Mouse (Mus musculus) G1E-ER4 (cell line): Measurements from ENCODE around the gene Gtpbp1. TPM values are rescaled to one million over a fixed set of nuclear protein-coding genes. Genes with fewer than 3 reads are reported as not detected.

ENCODE experiments used
- GATA1 ChIP-seq: IDR thresholded peaks from one replicate; pipeline ENCODE4 v1.8.0; 2012; ENCODE audit warnings: low read length, inconsistent platforms
- polyA plus RNA-seq: library from polyadenylated mRNA; stranded (reverse); fragments of >175 nt; gene quantifications from 2 replicates; pipeline ENCODE4 v1.2.3, GENCODE M21; 2012

The Gtpbp1 gene
- polyA plus RNA-seq, 1 experiment, result 161 TPM

DNA sequence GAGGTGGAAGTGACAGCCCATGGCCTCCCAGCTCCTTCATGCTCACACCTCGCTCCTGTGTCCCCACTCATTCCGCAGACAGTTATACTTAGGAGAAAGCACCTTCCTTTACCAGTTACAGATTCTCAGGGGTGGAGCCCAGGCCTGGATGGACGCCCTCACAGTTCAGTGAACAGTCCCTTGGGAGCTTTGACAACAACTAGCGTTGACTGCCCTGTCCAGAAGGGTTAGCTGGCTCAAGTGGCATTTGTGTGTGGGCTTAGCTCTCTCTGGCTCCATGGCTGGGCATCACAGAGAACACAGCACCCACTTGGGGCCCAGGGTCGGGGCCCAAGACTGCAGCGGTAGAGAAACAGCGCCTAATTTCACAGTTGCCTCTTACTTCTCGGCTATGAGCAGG lies 43.7 kb downstream of the Gtpbp1 start:
- TF ChIP-seq GATA1, result no peak

DNA sequence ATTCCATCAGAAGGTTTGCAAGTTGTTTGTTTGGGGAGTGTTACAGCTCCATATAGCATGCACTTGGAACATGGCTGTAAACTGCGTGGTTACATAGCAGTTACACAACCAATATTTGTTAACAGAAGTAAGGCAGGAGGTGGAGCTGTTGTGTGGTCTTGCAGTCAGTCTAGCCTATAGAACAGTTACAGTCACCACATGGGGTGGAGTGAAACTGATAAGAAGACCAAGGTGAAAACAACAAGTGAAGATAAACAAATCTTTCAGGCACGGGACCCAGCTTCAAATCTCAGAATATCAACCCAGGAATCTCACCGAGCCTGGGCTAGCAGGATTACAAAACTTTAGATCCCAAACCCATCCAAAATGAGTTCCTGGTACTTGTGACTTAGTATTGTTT lies 50.1 kb downstream of the Gtpbp1 start:
- TF ChIP-seq GATA1, result no peak

- TF ChIP-seq GATA1, result no peak
Measured at GRCm38 (mm10) chr15:79741173-79741858, 50.7 kb downstream of the Gtpbp1 start.

DNA sequence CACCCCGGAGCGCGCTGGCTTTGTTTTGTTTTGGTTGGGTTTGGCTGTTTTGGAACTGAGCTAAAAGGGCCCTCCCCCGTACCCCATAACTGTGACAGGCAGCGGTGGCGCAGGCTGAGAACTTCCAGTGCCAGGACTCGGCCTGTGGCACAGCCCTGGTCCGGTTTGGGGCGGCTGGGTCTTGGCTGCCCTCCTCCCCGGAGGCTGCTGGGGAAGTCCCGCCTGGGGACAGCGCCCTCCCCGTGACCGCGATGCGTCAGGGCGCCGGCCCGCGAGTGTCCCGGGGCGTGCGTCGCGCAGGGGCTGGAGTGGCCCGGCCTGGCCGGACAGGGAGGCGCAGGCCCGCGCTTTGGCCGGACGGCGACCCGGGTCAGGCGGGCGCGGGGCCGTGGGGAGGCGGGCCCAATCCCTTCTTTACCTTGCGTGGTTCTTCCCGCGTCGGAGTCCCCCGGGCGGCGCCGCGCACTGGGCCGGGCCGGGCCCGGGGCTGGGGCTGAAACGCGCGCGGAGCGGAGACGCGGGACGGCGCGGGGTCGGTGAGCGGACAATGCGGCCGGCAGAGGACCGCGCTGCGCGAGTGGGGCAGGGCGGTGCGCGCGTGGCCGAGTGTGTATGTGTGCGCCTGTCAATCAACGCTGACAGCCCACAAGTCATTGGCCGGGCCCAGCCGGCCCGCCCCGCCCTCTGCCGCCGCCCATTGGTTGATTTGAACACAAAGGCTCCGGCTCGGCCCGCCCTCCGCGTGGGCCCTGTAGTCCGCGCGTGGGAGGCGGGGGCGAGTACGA lies 51.5 kb downstream of the Gtpbp1 start, which contains the start of gene Sun2:
TSS of gene Sun2 (minus strand) at position 616 of the 785 bp plus-strand sequence.
- no peak for TF ChIP-seq GATA1

GRCm38 (mm10) chr15:79742706-79743023 lies 52.0 kb downstream of the Gtpbp1 start:
- TF ChIP-seq GATA1, result no peak

DNA sequence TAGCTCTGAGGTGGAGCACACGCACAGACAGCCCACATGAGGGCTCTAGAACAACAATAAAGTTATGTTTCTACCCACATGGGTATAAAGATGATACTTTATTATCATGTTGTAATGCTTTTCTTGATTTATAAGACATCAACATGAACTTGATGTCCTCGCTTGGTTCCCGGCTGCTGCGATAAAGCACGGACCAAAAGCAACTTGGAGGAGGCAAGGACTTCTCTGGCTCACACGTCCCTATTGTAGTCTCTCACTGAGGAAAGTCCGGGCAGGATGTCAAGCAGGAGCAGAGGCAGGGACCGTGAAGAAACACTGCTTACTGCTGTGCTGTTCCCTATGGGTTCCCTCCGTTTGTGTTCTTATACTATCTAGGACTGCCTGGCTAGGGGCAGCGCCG lies 53.4 kb downstream of the Gtpbp1 start:
- no peak for TF ChIP-seq GATA1

DNA sequence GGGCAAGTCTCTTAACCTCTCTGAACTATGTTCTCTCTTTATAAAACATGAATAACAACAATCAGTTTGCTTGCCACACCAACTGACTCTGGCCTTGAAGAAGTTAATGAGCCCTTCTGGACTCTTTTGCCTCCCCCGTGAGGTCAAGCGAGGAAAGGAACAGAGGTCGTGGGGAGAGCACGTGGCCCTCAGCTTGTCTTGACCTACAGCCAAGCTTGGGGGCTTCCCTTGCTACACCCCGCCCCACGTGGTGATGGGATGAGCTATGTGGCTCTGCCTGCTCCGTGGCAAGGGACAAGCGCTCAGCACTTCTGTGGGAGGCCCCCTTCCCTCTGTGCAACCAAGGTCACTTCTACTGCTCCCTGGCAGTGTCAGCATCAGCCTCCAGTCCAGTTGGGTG lies 54.1 kb downstream of the Gtpbp1 start:
- TF ChIP-seq GATA1, result no peak

- TF ChIP-seq GATA1, result no peak
Measured at GRCm38 (mm10) chr15:79745312-79745711, 54.7 kb downstream of the Gtpbp1 start.

DNA sequence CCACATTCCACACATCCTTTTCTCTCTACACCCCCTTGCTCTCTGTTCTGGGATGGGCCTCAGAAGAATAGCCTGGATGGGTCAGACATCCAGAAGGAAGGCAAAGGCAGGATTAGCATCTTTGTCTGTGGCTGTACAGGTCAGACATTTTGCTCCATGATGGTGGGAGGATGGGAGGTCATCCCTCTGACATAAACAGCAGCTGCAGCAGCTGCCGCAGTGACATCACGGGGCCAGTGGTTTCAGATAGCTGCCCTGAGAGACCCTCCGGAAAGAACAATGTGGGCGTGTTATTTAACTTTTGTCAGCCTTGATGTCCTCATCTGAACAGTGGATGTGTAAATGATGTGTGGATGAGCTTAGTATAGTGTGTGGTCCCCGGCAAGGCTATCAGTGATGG lies 55.2 kb downstream of the Gtpbp1 start:
- no peak for TF ChIP-seq GATA1

DNA sequence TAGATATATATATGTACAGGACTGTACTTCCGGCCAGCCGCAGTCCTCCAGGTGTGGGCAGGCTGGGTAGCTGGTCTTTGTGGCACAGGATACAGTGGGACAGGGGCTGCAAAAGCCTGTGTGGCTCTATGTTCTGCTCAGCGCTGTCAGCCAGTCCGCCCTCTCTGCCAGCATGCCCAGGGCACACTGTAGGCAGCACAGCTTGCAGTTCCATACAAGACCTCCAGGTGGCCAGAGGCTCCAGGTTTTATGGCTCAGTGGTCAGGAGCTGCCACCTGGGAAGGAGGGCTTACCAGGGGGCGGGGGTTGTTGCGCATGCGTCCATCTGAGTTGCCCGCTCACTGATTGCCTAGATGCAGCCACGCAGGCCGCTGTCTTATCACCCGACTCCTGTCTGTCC lies 57.4 kb downstream of the Gtpbp1 start:
- TF ChIP-seq GATA1, result no peak

DNA sequence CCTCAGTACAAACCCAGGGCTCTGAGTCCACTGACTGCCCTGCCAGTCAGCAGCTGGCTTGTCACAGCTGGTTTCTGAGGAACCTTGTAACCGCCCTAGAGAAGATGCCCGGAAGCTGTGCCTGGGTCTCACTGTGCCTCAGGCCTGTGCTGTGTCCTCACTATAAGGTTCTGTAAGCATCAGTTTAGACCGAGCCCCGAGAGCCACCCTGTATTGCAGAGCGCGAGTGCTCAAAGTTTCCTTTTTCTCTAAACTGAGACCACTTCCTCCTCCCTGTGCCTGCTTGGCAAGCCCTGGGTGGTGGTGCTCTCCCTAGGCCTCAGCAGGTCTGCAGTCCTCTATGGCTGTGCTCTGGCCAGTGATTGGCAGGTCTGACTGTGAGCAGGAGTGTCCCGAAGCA lies 58.5 kb downstream of the Gtpbp1 start:
- no peak for TF ChIP-seq GATA1

DNA sequence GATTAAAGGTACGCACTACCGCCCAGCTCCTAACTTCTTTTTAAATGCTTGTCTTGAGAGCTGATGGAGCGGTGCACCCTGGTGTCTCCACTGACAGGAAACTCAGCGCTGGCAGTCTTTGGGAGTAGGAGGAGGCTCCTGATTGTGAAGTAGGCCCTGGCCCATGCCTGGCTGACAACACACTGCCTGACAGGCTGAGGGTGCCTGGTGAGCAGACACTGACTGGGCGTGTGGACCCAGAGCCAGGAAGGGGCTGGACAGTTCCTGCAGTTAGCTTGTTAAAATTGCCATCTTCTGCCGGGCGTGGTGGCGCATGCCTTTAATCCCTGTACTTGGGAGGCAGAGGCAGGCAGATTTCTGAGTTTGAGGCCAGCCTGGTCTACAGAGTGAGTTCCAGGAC lies 59.6 kb downstream of the Gtpbp1 start:
- no peak for TF ChIP-seq GATA1

DNA sequence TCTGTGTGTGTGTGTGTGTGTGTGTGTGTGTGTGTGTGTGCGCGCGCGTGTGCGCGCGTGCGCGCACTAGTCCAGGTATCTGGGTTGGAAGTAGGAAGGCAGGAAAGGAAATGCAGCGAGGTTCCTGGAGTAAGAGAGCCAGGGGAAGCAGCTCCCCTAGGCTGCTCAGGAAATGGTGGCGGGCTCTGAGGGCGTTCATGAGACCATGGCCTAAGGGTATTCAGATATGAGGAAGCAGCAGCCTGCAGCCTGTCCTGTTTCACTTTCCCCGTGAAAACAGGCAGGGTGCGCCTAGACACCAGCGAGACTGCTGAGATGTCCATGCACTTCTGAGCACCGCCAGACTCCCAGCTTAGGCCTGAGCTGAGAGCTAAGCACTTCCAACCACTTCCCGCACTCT lies 61.1 kb downstream of the Gtpbp1 start:
- TF ChIP-seq GATA1, result no peak

DNA sequence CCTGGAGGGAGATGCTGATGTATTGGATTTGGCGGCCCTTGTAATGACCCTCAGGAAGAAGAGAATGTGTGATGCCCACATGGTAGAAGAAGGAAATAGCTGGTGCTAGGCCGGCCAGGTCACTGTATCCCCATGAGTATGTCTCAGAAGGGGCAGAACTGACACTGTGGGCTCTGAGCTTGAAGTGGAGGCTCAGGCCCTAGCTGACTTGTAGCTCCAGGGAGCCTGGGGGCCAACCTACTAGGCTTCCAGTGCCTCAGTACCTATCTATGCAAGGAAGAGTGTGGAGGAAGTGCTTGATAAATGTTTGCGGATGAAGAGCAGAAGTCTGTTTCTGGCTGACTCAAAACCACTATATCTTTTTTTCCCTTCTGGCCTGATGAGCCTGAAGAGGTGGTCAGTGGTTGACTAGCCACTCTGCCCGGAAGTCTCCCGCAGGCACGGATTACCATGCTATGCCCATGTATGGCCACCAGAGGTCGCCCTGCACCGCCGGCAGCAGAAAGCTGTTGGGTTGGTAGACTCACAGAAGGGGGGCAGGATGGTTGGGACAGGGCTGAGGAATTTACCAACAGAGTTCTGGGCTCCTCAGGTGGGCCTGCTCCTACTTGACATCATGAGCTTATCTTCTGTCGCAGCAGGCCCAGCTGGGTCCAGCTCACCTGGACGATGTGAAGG lies 62.2 kb downstream of the Gtpbp1 start:
- TF ChIP-seq GATA1, result no peak

- TF ChIP-seq GATA1, result no peak
Measured at GRCm38 (mm10) chr15:79753420-79753752, 62.7 kb downstream of the Gtpbp1 start.

DNA sequence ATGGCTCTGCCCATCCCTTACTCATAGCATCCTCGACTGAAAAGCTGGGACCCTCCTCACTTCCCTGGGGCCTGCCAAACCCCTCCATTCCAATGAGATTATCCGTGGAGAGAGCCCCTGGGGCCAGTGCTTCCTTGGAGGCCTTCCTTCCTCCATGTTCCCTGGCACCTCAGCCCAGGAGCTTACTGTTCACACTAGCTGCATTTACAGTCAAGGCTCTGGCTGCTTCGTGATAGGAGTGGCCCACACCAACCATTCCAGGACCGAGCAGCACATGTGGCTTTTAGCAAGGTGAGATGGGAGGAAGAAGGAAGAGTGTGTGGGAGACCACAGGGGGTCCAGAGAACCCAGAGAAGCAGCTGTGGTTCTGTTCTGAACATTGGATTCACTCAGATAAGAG lies 63.2 kb downstream of the Gtpbp1 start:
- no peak for TF ChIP-seq GATA1

DNA sequence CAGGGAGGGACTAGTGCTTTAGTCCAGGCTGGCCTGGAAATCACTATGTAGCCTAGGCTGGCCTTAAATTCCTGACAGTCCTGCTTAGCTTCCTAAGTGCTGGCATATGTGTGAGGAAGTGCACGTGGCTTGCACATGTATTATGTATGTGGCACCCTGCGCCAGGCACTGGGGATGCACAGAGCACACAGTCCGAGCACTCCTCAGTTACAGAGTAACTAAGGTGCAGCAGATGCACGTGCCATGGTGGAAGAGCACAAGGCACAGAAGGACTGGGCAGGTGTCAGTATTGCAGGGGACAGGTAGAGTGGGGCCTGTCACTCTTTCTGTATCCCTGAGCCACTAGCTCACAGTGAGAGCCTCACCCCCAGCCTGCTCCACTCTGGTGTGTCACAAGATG lies 64.5 kb downstream of the Gtpbp1 start:
- TF ChIP-seq GATA1, result no peak
